Mouse (Mus musculus) heart, embryonic 14.5 days (tissue): ENCODE data around the gene St6gal1. TPM values are rescaled to one million over a fixed set of nuclear protein-coding genes. Genes with fewer than 3 reads are reported as not detected.
"Not testable (repeated sequence)": the region's sequence is repeated elsewhere in the genome, so short reads cannot be mapped to it uniquely, and the experiment has no call there.

Experiments used
- ATAC-seq: fragments of 200-750 bp; cut with Nextera tagmentation; 2 replicates; pipeline ENCODE4 v1.8.0; 2017; ENCODE audit warnings: low read depth, moderate TSS enrichment; ENCODE audit not compliant: insufficient number of reproducible peaks, insufficient read depth, low FRiP score
- H3K27ac ChIP-seq, 2 experiments: fragments of 200-500 bp in 1 of 2; fragments of 300-500 bp in 1 of 2; sonication (generic) in 1 of 2; replicated peaks in 1 of 2; 2 replicates each; pipeline ENCODE4 v1.5.1; 2012 to 2014; ENCODE audit warnings: low read depth in 2 of 2, low read length in 2 of 2, control low read depth in 1 of 2, mild to moderate bottlenecking in 1 of 2, mixed read lengths in 1 of 2; ENCODE audit not compliant: control insufficient read depth in 1 of 2, insufficient read depth in 1 of 2
- H3K27me3 ChIP-seq: fragments of 300-500 bp; sonication (generic); 2 replicates; pipeline ENCODE4 v1.6.1; 2014; ENCODE audit warnings: mild to moderate bottlenecking, low read length, control low read depth; ENCODE audit not compliant: control insufficient read depth, insufficient read depth
- H3K36me3 ChIP-seq: fragments of 300-500 bp; sonication (generic); 2 replicates; pipeline ENCODE4 v1.6.1; 2014; ENCODE audit warnings: mild to moderate bottlenecking, control low read depth, low read length, mixed read lengths; ENCODE audit not compliant: control insufficient read depth, insufficient read depth
- H3K4me1 ChIP-seq, 2 experiments: fragments of 200-500 bp in 1 of 2; fragments of 300-500 bp in 1 of 2; sonication (generic) in 1 of 2; 2 replicates each; pipeline ENCODE4 v1.6.1; 2012 to 2014; ENCODE audit warnings: low read length in 2 of 2, control low read depth in 1 of 2, mixed read lengths in 1 of 2; ENCODE audit not compliant: control insufficient read depth in 2 of 2, insufficient read depth in 2 of 2
- H3K4me2 ChIP-seq: fragments of 300-500 bp; sonication (generic); 2 replicates; pipeline ENCODE4 v1.6.1; 2014; ENCODE audit warnings: mild to moderate bottlenecking, low read length
- H3K4me3 ChIP-seq, 2 experiments: fragments of 200-500 bp in 1 of 2; fragments of 300-500 bp in 1 of 2; sonication (generic) in 1 of 2; 2 replicates each; pipeline ENCODE4 v1.5.1; 2012 to 2014; ENCODE audit warnings: low read length in 2 of 2, mild to moderate bottlenecking in 2 of 2, control low read depth in 1 of 2, low read depth in 1 of 2, moderate library complexity in 1 of 2; ENCODE audit not compliant: control insufficient read depth in 1 of 2, insufficient read depth in 1 of 2
- H3K9ac ChIP-seq: fragments of 300-500 bp; sonication (generic); 2 replicates; pipeline ENCODE4 v1.6.1; 2014; ENCODE audit warnings: mild to moderate bottlenecking, low read length
- H3K9me3 ChIP-seq: fragments of 300-500 bp; sonication (generic); 2 replicates; pipeline ENCODE4 v1.6.1; 2016; ENCODE audit warnings: low read length, control low read depth; ENCODE audit not compliant: control insufficient read depth
- WGBS: fragments of 180-500 bp; shearing (Covaris S2); extraction: QIAGEN DNeasy Blood & Tissue Kit; methylation state at CpG from one replicate; pipeline ENCODE4 v1.1.7; 2014; 5-methylcytosine and 5-hydroxymethylcytosine counted together
- polyA plus RNA-seq: library from polyadenylated mRNA; unstranded; fragments of >200 nt; fragmentation: Nextera tagmentation; extraction: Ambion mirVana; gene quantifications from 2 replicates; pipeline ENCODE4 v1.2.1, GENCODE M21; 2014

St6gal1 gene
- 16.2 and 16.7 TPM in 2 replicates for polyA plus RNA-seq

- H3K4me3 ChIP-seq, result peak within 1 kb of the TSS; percentile 71 to 85
- H3K4me2 ChIP-seq, result peak within 1 kb of the TSS; percentile 87
- H3K27ac ChIP-seq, result peak within 1 kb of the TSS; percentile 79 to 83
- H3K4me1 ChIP-seq, result peaks cover 6 to 12% of the 10 kb centered on the region in 2 experiments
- H3K27me3 ChIP-seq, result peaks cover 11% of the 10 kb centered on the region
- H3K9ac ChIP-seq, result peak within 1 kb of the TSS; percentile 86
- H3K9me3 ChIP-seq, result no peaks in the 10 kb centered on the region
- ATAC-seq, result peak; percentile 68
- WGBS, result under 1% methylated on average over 20 of the region's 20 CpGs
- H3K36me3 ChIP-seq, result no peaks in the 10 kb centered on the region
These were observed at the start of gene St6gal1 for GRCm38 (mm10) chr16:23224671-23225068. St6gal1 (plus strand) TSS chr16:23224740.

GRCm38 (mm10) chr16:23174855-23175254 lies 49.7 kb upstream of the St6gal1 start:
- H3K27ac ChIP-seq, result no peak overlapping the region
- H3K9ac ChIP-seq, result no peak overlapping the region
- no peaks in the 10 kb centered on the region for H3K27me3 ChIP-seq
- no peak overlapping the region for H3K4me2 ChIP-seq
- peaks cover 0 to 6% of the 10 kb centered on the region in 2 experiments; a peak in 3 of 4 replicates for H3K4me1 ChIP-seq
- H3K4me3 ChIP-seq, result no peak overlapping the region
- peaks cover 3% of the 10 kb centered on the region for H3K9me3 ChIP-seq
- WGBS, result 73% methylated on average over 5 of the region's 5 CpGs
- no peaks in the 10 kb centered on the region for H3K36me3 ChIP-seq
- no peak for ATAC-seq

- Histone ChIP-seq H3K9me3 (peaks cover 3% of the 10 kb centered on the region), H3K36me3 (no peaks in the 10 kb centered on the region), H3K4me3 (no peak overlapping the region), H3K4me2 (no peak overlapping the region), H3K27ac (peak overlapping the region in 1 of 2 experiments; percentile 30; a peak in 1 of 4 replicates), H3K27me3 (no peaks in the 10 kb centered on the region), H3K9ac (no peak overlapping the region), H3K4me1 (peaks cover 0 to 6% of the 10 kb centered on the region in 2 experiments; a peak in 3 of 4 replicates)
- no peak for ATAC-seq
- 38% methylated on average over 3 of the region's 3 CpGs for WGBS
These were observed 48.6 kb upstream of the St6gal1 start for GRCm38 (mm10) chr16:23175956-23176355.

GRCm38 (mm10) chr16:23177856-23178255 lies 46.7 kb upstream of the St6gal1 start:
- H3K36me3 ChIP-seq, result no peaks in the 10 kb centered on the region
- no peak for ATAC-seq
- H3K4me2 ChIP-seq, result no peak overlapping the region
- H3K4me1 ChIP-seq, result peaks cover 0 to 6% of the 10 kb centered on the region in 2 experiments; a peak in 3 of 4 replicates
- peaks cover under 1% of the 10 kb centered on the region; the same call in 1 of the 2 replicates for H3K9me3 ChIP-seq
- no peak overlapping the region for H3K9ac ChIP-seq
- no peak overlapping the region for H3K4me3 ChIP-seq
- H3K27me3 ChIP-seq, result no peaks in the 10 kb centered on the region
- WGBS, result 96% methylated on average over 2 of the region's 2 CpGs
- H3K27ac ChIP-seq, result no peak overlapping the region

- WGBS, result 92% methylated on average over 5 of the region's 5 CpGs
- Histone ChIP-seq H3K4me1 (peaks cover 0 to 6% of the 10 kb centered on the region in 2 experiments; a peak in 3 of 4 replicates), H3K4me3 (no peak overlapping the region), H3K9ac (no peak overlapping the region), H3K27me3 (no peaks in the 10 kb centered on the region), H3K36me3 (no peaks in the 10 kb centered on the region), H3K4me2 (no peak overlapping the region), H3K27ac (no peak overlapping the region), H3K9me3 (no peaks in the 10 kb centered on the region)
- no peak for ATAC-seq
These were observed 45.7 kb upstream of the St6gal1 start for GRCm38 (mm10) chr16:23178796-23179195.

GRCm38 (mm10) chr16:23179436-23179835 lies 45.1 kb upstream of the St6gal1 start:
- not testable (repeated sequence) for H3K4me1 ChIP-seq, ATAC-seq, H3K4me2 ChIP-seq, H3K4me3 ChIP-seq, H3K9me3 ChIP-seq, H3K27ac ChIP-seq, H3K36me3 ChIP-seq, H3K9ac ChIP-seq, H3K27me3 ChIP-seq
- WGBS, result 82% methylated on average over 18 of the region's 18 CpGs

GRCm38 (mm10) chr16:23181054-23181453 lies 43.5 kb upstream of the St6gal1 start:
- WGBS, result 52% methylated on average over 4 of the region's 4 CpGs
- H3K4me1 ChIP-seq, result peaks cover 0 to 6% of the 10 kb centered on the region in 2 experiments; a peak in 2 of 4 replicates
- no peak for ATAC-seq

GRCm38 (mm10) chr16:23181487-23181886 lies 43.1 kb upstream of the St6gal1 start:
- Histone ChIP-seq H3K9ac (no peak overlapping the region), H3K4me1 (peaks cover 0 to 3% of the 10 kb centered on the region in 2 experiments; a peak in 2 of 4 replicates), H3K27ac (no peak overlapping the region), H3K4me3 (no peak overlapping the region), H3K9me3 (no peaks in the 10 kb centered on the region), H3K4me2 (no peak overlapping the region), H3K27me3 (no peaks in the 10 kb centered on the region), H3K36me3 (no peaks in the 10 kb centered on the region)
- WGBS, result 85% methylated on average over 3 of the region's 3 CpGs
- ATAC-seq, result no peak

More at GRCm38 (mm10) chr16:23181054-23181453, 43.5 kb upstream of the St6gal1 start:
- no peak overlapping the region for H3K4me3 ChIP-seq
- H3K36me3 ChIP-seq, result no peaks in the 10 kb centered on the region
- no peaks in the 10 kb centered on the region for H3K9me3 ChIP-seq
- H3K4me2 ChIP-seq, result no peak overlapping the region
- H3K27me3 ChIP-seq, result no peaks in the 10 kb centered on the region
- no peak overlapping the region for H3K27ac ChIP-seq
- no peak overlapping the region for H3K9ac ChIP-seq
